Mouse (Mus musculus) frontal cortex, postnatal 14 days (tissue): Measurements from ENCODE around the gene Pde4d.
A peak's percentile ranks its signal among the peaks of the same experiment; 100 is the strongest.

Source experiments
- DNase-seq, 2 experiments: peaks; one replicate each; pipeline ENCODE4 v3.0.0; 2022; ENCODE audit warnings: low spot score in 2 of 2

Gene Pde4d

GRCm38 (mm10) chr13:109502796-109503195 is 1053.0 kb downstream of the Pde4d start:
- DNase-seq, result no peak

- no peak for DNase-seq
Measured at GRCm38 (mm10) chr13:109506754-109507153, 1057.0 kb downstream of the Pde4d start.

- no peak for DNase-seq
Measured at GRCm38 (mm10) chr13:109508472-109508871, 1058.7 kb downstream of the Pde4d start.

GRCm38 (mm10) chr13:109518194-109518593 is 1068.4 kb downstream of the Pde4d start:
- no peak for DNase-seq

GRCm38 (mm10) chr13:109519485-109519884 is 1069.7 kb downstream of the Pde4d start:
- no peak for DNase-seq

- DNase-seq, result no peak
Measured at GRCm38 (mm10) chr13:109519966-109520646, 1070.4 kb downstream of the Pde4d start.

GRCm38 (mm10) chr13:109533838-109534523 is 1084.2 kb downstream of the Pde4d start:
- DNase-seq, result no peak

- no peak for DNase-seq
Measured at GRCm38 (mm10) chr13:109534709-109535284, 1085.0 kb downstream of the Pde4d start.

- DNase-seq, result no peak
Measured at GRCm38 (mm10) chr13:109536636-109537035, 1086.9 kb downstream of the Pde4d start.

- no peak for DNase-seq
Measured at GRCm38 (mm10) chr13:109539371-109539770, 1089.6 kb downstream of the Pde4d start.

GRCm38 (mm10) chr13:109544646-109545045 is 1094.9 kb downstream of the Pde4d start:
- no peak for DNase-seq

- no peak for DNase-seq
Measured at GRCm38 (mm10) chr13:109546337-109546736, 1096.6 kb downstream of the Pde4d start.

- no peak for DNase-seq
Measured at GRCm38 (mm10) chr13:109547006-109547587, 1097.3 kb downstream of the Pde4d start.

- DNase-seq, result peak; percentile 37 to 69
Measured at GRCm38 (mm10) chr13:109547700-109548099, 1098.0 kb downstream of the Pde4d start.

- DNase-seq, result no peak
Measured at GRCm38 (mm10) chr13:109548263-109548662, 1098.5 kb downstream of the Pde4d start.

GRCm38 (mm10) chr13:109548771-109549555 is 1099.2 kb downstream of the Pde4d start:
- no peak for DNase-seq

GRCm38 (mm10) chr13:109551836-109552235 is 1102.1 kb downstream of the Pde4d start:
- DNase-seq, result no peak

- DNase-seq, result no peak
Measured at GRCm38 (mm10) chr13:109555513-109555912, 1105.8 kb downstream of the Pde4d start.

GRCm38 (mm10) chr13:109556853-109557252 is 1107.1 kb downstream of the Pde4d start:
- DNase-seq, result no peak

- no peak for DNase-seq
Measured at GRCm38 (mm10) chr13:109558341-109559257, 1108.9 kb downstream of the Pde4d start.

GRCm38 (mm10) chr13:109560261-109560660 is 1110.5 kb downstream of the Pde4d start:
- DNase-seq, result no peak
